Mouse (Mus musculus): Measurements from ENCODE around the gene C1ql4. TPM values are rescaled to one million over a fixed set of nuclear protein-coding genes. Genes with fewer than 3 reads are reported as not detected.
A peak's percentile ranks its signal among the peaks of the same experiment; 100 is the strongest.

C1ql4 gene
- total and polyA plus RNA-seq, 3 experiments = not detected

DNA sequence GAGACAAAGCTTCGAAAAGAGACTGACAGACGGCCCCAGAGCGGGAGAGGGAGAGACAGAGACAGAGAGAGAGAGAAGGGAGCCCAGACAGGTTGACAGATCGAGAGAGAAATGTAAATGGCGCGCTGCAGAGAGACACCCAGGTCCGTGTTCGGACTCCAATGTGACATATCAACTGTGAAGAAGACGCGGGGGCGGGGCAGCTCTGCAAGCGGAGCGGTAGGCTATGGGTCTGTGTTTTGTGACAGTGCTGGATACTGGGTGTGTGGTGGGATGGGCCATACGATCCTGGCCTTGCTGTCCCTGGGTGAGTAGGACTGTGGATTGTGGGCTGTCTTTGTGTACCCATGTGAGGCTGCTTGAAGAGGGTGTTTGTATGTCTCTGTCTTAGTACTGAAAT is 1.5 kb upstream of the C1ql4 start:
- Histone ChIP-seq H3K9me3 (replicated peaks) (peaks cover 3% of the 10 kb centered on the region), H3K36me3 (replicated peaks) (peaks cover 2% of the 10 kb centered on the region), H3K4me3 (ENCODE audit: low read depth, low read length) (no peak overlapping the region), H3K27me3 (ENCODE audit: insufficient read depth, low read length) (peaks cover 54% of the 10 kb centered on the region), H3K4me1 (ENCODE audit: insufficient read depth, low read depth, low read length) (peaks cover 5% of the 10 kb centered on the region)
- no peak for TF ChIP-seq GATA2 (IDR thresholded peaks at IDR 0.05; ENCODE audit: borderline replicate concordance, low read depth, low read length)
- DNase-seq (ENCODE audit: low spot score) (no peak), ATAC-seq (ENCODE audit: extremely low read depth, insufficient number of reproducible peaks, low FRiP score, poor library complexity, severe bottlenecking) (no peak)

DNA sequence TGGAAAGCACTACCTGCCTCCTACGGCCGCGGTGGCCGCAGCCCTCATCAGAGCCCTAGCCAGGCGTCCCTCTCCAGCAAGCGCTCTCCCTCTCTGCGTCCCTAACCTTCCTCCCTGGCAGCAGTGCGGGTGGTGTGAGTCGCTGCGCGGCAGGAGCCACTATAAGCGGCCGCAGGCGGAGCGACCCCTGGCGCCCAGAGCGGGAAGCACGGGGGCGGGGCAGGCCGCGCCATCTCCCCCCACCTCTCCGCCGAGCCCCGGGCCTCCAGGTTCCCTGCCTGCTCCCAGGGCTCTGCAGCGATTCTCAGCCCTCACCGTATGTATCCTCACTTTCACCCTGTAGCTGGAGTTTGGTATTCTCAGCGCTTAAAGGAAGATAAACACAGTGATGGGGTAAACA is 675 bp upstream of the C1ql4 start:
- H3K4me3 ChIP-seq (ENCODE audit: low read depth, low read length) = no peak overlapping the region
- TF ChIP-seq POLR2AphosphoS5 (IDR thresholded peaks at IDR 0.05; ENCODE audit: insufficient replicate concordance, low read depth, low read length) (no peak), TAL1 (conservative IDR thresholded peaks at IDR 0.05; ENCODE audit: low read depth, low read length) (no peak), GATA2 (IDR thresholded peaks at IDR 0.05; ENCODE audit: borderline replicate concordance, low read depth, low read length) (no peak), CTCF (IDR thresholded peaks at IDR 0.05; ENCODE audit: low read depth, low read length) (no peak), GATA1 (IDR thresholded peaks at IDR 0.05; ENCODE audit: borderline replicate concordance, low read length) (no peak)

DNA sequence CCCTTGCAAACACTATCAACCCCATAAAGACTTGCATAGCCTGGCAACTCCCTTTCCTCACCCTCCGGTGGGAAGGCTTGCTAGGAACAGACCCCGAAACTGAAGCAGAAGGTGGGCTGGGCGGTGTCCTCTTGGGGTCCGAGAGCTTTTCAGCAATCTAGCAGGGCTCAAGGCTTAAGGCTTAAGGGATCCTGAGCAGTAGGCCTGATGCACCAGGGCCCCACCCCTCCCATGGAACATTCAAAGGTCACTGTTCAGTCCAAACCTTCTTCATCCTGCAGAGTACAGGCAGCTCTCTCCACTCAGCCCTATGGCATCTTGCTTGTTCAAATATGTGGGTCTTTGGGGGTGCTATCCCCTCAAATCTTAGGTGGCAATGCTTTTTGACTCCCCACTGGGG is 1.6 kb downstream of the C1ql4 start:
- peaks cover 3% of the 10 kb centered on the region for H3K9me3 ChIP-seq (replicated peaks)
- H3K4me1 ChIP-seq (ENCODE audit: insufficient read depth, low read depth, low read length) = peaks cover 11% of the 10 kb centered on the region
- TF ChIP-seq GATA1 (IDR thresholded peaks at IDR 0.05; ENCODE audit: borderline replicate concordance, low read length) = no peak
- TF ChIP-seq GATA2 (IDR thresholded peaks at IDR 0.05; ENCODE audit: borderline replicate concordance, low read depth, low read length) = no peak
- TF ChIP-seq TAL1 (conservative IDR thresholded peaks at IDR 0.05; ENCODE audit: low read depth, low read length) = no peak
- TF ChIP-seq POLR2AphosphoS5 (IDR thresholded peaks at IDR 0.05; ENCODE audit: insufficient replicate concordance, low read depth, low read length) = no peak
- no peak for TF ChIP-seq CTCF (IDR thresholded peaks at IDR 0.05; ENCODE audit: low read depth, low read length)
- no peak overlapping the region for H3K4me3 ChIP-seq (ENCODE audit: low read depth, low read length)
- no peak for ATAC-seq (ENCODE audit: extremely low read depth, insufficient number of reproducible peaks, low FRiP score, poor library complexity, severe bottlenecking)
- peaks cover 32% of the 10 kb centered on the region for H3K36me3 ChIP-seq (replicated peaks)
- peaks cover 34% of the 10 kb centered on the region for H3K27me3 ChIP-seq (ENCODE audit: insufficient read depth, low read length)
- DNase-seq (ENCODE audit: low spot score) = no peak

More for the DNA sequence above, 675 bp upstream of the C1ql4 start:
- Histone ChIP-seq H3K36me3 (replicated peaks) (peaks cover 10% of the 10 kb centered on the region), H3K9me3 (replicated peaks) (peaks cover 3% of the 10 kb centered on the region), H3K4me1 (ENCODE audit: insufficient read depth, low read depth, low read length) (peaks cover 6% of the 10 kb centered on the region), H3K27me3 (ENCODE audit: insufficient read depth, low read length) (peaks cover 47% of the 10 kb centered on the region)
- ATAC-seq (ENCODE audit: extremely low read depth, insufficient number of reproducible peaks, low FRiP score, poor library complexity, severe bottlenecking) = no peak
- no peak for DNase-seq (ENCODE audit: low spot score)

DNA sequence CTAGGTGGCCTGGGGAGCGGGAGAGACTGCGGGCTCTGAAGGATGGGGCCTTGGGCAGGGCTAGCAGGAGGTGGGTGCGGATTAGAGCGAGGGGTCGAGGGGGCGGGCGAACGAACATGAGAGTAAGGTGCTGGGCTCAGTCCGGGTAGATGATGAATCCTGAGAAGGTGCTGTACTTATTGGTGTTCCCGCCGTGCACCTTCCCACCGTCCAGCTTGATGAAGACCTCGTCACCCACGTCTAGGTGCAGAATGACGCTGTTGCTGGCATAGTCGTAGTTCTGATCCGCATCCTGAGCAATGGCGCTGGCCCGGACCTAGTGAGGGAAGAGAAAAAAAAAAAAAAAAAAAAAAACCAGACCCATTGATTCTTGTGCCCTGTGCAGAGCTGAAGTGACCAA is 3.0 kb downstream of the C1ql4 start:
- no peak for ATAC-seq (ENCODE audit: extremely low read depth, insufficient number of reproducible peaks, low FRiP score, poor library complexity, severe bottlenecking)
- Histone ChIP-seq H3K4me3 (ENCODE audit: low read depth, low read length) (no peak overlapping the region), H3K36me3 (replicated peaks) (peaks cover 46% of the 10 kb centered on the region), H3K9me3 (replicated peaks) (peaks cover 3% of the 10 kb centered on the region), H3K27me3 (ENCODE audit: insufficient read depth, low read length) (peaks cover 22% of the 10 kb centered on the region), H3K4me1 (ENCODE audit: insufficient read depth, low read depth, low read length) (peaks cover 15% of the 10 kb centered on the region)
- DNase-seq (ENCODE audit: low spot score) = no peak
- TF ChIP-seq POLR2AphosphoS5 (IDR thresholded peaks at IDR 0.05; ENCODE audit: insufficient replicate concordance, low read depth, low read length) (no peak), GATA1 (IDR thresholded peaks at IDR 0.05; ENCODE audit: borderline replicate concordance, low read length) (no peak), TAL1 (conservative IDR thresholded peaks at IDR 0.05; ENCODE audit: low read depth, low read length) (no peak), CTCF (IDR thresholded peaks at IDR 0.05; ENCODE audit: low read depth, low read length) (no peak), GATA2 (IDR thresholded peaks at IDR 0.05; ENCODE audit: borderline replicate concordance, low read depth, low read length) (no peak)

DNA sequence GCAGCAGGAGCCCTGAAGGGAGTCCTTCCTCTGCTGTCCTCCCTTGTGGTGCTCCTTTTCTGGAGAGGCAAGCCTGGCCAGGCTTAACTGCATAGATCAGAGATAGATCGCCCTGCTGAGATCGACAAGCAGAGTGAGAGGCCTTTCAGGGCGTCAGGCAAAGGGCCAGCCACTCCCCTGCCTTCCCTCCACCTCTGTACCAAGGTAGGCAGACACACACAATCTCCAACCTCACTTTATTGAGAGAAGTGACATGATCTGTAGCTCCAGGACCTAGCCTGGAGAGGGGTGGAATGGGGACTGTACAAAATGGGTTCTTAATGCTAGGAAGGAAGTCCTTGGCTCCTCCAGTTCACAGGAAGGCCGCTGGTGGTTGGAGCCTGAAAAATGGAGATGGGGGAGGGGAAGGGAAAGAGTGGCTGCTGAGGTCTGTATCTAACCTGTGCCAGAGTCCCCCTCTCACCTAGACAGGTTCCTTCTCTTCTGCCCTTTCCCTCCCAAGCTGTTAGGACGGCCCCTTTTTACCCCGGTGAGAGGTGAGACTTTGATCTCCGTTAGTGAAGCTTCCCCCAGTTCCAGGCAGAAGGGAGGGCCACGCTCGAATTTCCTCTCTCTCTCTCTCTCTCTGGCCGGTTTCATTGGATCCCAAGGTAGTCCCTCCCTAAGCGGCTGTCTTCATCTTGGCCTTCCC is 3.6 kb downstream of the C1ql4 start:
- ATAC-seq (ENCODE audit: extremely low read depth, insufficient number of reproducible peaks, low FRiP score, poor library complexity, severe bottlenecking) = no peak
- Histone ChIP-seq H3K27me3 (ENCODE audit: insufficient read depth, low read length) (peaks cover 17% of the 10 kb centered on the region; the same call in 1 of the 2 replicates), H3K9me3 (replicated peaks) (peaks cover 3% of the 10 kb centered on the region), H3K4me3 (ENCODE audit: low read depth, low read length) (no peak overlapping the region), H3K36me3 (replicated peaks) (peaks cover 50% of the 10 kb centered on the region), H3K4me1 (ENCODE audit: insufficient read depth, low read depth, low read length) (peaks cover 15% of the 10 kb centered on the region)
- DNase-seq (ENCODE audit: low spot score) = no peak
- TF ChIP-seq POLR2AphosphoS5 (IDR thresholded peaks at IDR 0.05; ENCODE audit: insufficient replicate concordance, low read depth, low read length) (no peak), CTCF (IDR thresholded peaks at IDR 0.05; ENCODE audit: low read depth, low read length) (no peak), GATA2 (IDR thresholded peaks at IDR 0.05; ENCODE audit: borderline replicate concordance, low read depth, low read length) (no peak), TAL1 (conservative IDR thresholded peaks at IDR 0.05; ENCODE audit: low read depth, low read length) (no peak), GATA1 (IDR thresholded peaks at IDR 0.05; ENCODE audit: borderline replicate concordance, low read length) (no peak)

DNA sequence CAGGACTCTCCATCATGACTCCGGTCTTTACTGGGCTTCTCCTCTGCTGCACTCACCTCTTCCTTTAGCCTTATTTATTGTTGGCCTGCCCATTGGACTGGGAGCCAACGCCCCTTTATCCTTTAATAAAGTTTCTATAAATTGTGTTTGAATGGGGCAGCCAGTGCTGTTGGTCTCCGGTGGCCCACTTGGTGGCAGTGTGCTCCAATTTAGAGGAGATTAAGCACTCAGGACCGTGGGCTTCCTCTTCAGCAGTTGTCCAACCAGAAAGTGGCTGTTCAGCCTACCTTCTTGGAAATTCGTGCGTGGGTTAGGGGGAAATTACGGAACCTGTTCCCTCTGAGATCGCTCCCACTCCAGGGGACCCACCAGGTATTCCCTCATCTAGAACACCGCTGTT is 4.4 kb downstream of the C1ql4 start:
- DNase-seq (ENCODE audit: low spot score) (peak; percentile 40), ATAC-seq (ENCODE audit: extremely low read depth, insufficient number of reproducible peaks, low FRiP score, poor library complexity, severe bottlenecking) (no peak)
- Histone ChIP-seq H3K36me3 (replicated peaks) (peaks cover 58% of the 10 kb centered on the region), H3K9me3 (replicated peaks) (peaks cover 3% of the 10 kb centered on the region), H3K27me3 (ENCODE audit: insufficient read depth, low read length) (peaks cover 12% of the 10 kb centered on the region; the same call in 1 of the 2 replicates), H3K4me1 (ENCODE audit: insufficient read depth, low read depth, low read length) (peaks cover 22% of the 10 kb centered on the region), H3K4me3 (ENCODE audit: low read depth, low read length) (no peak overlapping the region)
- no peak for TF ChIP-seq POLR2AphosphoS5 (IDR thresholded peaks at IDR 0.05; ENCODE audit: insufficient replicate concordance, low read depth, low read length)
